Mouse (Mus musculus) liver, postnatal 0 days (tissue): Measurements from ENCODE around the gene Gm765.

Experiments
- CTCF ChIP-seq: sonication (generic); IDR thresholded peaks from 2 replicates; pipeline ENCODE4 v1.5.1; 2016; ENCODE audit warnings: antibody characterized with exemption, low read depth
- EP300 ChIP-seq: IDR thresholded peaks from 2 replicates; pipeline ENCODE4 v1.6.1; 2016; ENCODE audit warnings: antibody characterized with exemption, low read depth, mild to moderate bottlenecking

- TF ChIP-seq CTCF = no peak
- TF ChIP-seq EP300 = no peak
These were observed 59.8 kb downstream of the Gm765 start for GRCm38 (mm10) chr6:98282791-98283190.
